Mouse (Mus musculus) liver, embryonic 13.5 days (tissue): ENCODE measurements at regions not wholly inside any gene's neighbourhood (a gene's known extent, or its start where the extent isn't known, plus 50 kb on each side); places are given as distances from the start of the nearest gene placed in this dataset.

Experiments used
- microRNA counts: library from miRNA; unstranded; fragments of <30 nt; microRNA quantifications from one replicate; lab custom pipeline; 2016
- microRNA-seq: library from miRNA; unstranded; fragments of <30 nt; microRNA quantifications from one replicate; pipeline ENCODE4, GENCODE M21; 2016

MicroRNAs in the stretch of these regions (microRNA counts, 519-probe panel; counts per million panel counts)
- microRNA mmu-miR-30b (lab: Ali Mortazavi, UCI) (5,893 counts per million, percentile 73 among the panel's probes with 10 or more counts), microRNA mmu-miR-30d (lab: Ali Mortazavi, UCI) (4,051 counts per million, percentile 32 among the panel's probes with 10 or more counts)

Small RNAs in the stretch of these regions (microRNA-seq; reads per million reads assigned to microRNA genes)
- gene Mir30b (159 reads per million, percentile 56 among the genes with 10 or more reads in this experiment), gene Mir30d (7,364 reads per million, percentile 90 among the genes with 10 or more reads in this experiment)
